Mouse (Mus musculus) CH12.LX (cell line): Measurements from ENCODE around the gene Ints3. TPM values are rescaled to one million over a fixed set of nuclear protein-coding genes. Genes with fewer than 3 reads are reported as not detected.

Experiments used
- DNase-seq: peaks from one replicate; pipeline ENCODE4 v3.0.0-alpha.2; 2013; ENCODE audit errors: extremely low read depth
- H3K27ac ChIP-seq: 2 replicates; pipeline ENCODE4 v1.5.1; 2012; ENCODE audit warnings: low read depth, mild to moderate bottlenecking, control low read depth, moderate library complexity; ENCODE audit not compliant: insufficient read depth
- H3K27me3 ChIP-seq: replicated peaks from 2 replicates; pipeline ENCODE3; 2012; ENCODE audit warnings: inconsistent platforms
- H3K36me3 ChIP-seq, 2 experiments: replicated peaks in 1 of 2; 2 replicates each; pipeline versions ENCODE3 to v1.6.1; 2012; ENCODE audit warnings: inconsistent platforms in 1 of 2, low read length in 1 of 2, mild to moderate bottlenecking in 1 of 2, mixed read lengths in 1 of 2, moderate library complexity in 1 of 2; ENCODE audit not compliant: control insufficient read depth in 1 of 2, insufficient read depth in 1 of 2
- H3K4me1 ChIP-seq, 2 experiments: 2 replicates each; pipeline ENCODE4 v1.6.1; 2012; ENCODE audit warnings: inconsistent platforms in 1 of 2, moderate library complexity in 1 of 2; ENCODE audit not compliant: insufficient read depth in 2 of 2, control insufficient read depth in 1 of 2
- H3K4me2 ChIP-seq: 2 replicates; pipeline ENCODE4 v1.6.1; 2012; ENCODE audit warnings: low read depth, mild to moderate bottlenecking, control low read depth; ENCODE audit not compliant: poor library complexity, insufficient read depth, severe bottlenecking
- H3K4me3 ChIP-seq, 3 experiments: fragments of 150-350 bp in 1 of 3; sonication (generic) in 1 of 3; replicated peaks in 1 of 3; 2 replicates each; pipeline versions ENCODE3 to v1.5.1; 2011 to 2012; ENCODE audit warnings: low read depth in 2 of 3, low read length in 2 of 3, mild to moderate bottlenecking in 2 of 3, moderate library complexity in 2 of 3, control low read depth in 1 of 3, improper control_type of control experiment in 1 of 3, inconsistent platforms in 1 of 3, mixed read lengths in 1 of 3; ENCODE audit not compliant: poor library complexity in 1 of 3
- H3K79me2 ChIP-seq: replicated peaks from 2 replicates; pipeline ENCODE4 v1.6.1; 2012; ENCODE audit warnings: mild to moderate bottlenecking, moderate library complexity; ENCODE audit not compliant: control insufficient read depth, poor library complexity, insufficient read depth, severe bottlenecking; ENCODE audit errors: extremely low read depth
- H3K9ac ChIP-seq: 2 replicates; pipeline ENCODE4 v1.6.1; 2012; ENCODE audit warnings: low read depth, mild to moderate bottlenecking, control low read depth, moderate library complexity; ENCODE audit not compliant: insufficient read depth
- H3K9me3 ChIP-seq: replicated peaks from 2 replicates; pipeline ENCODE3; 2012; ENCODE audit warnings: low read length, inconsistent platforms, mixed read lengths
- ELF1 ChIP-seq: IDR thresholded peaks from 2 replicates; pipeline ENCODE4 v1.6.1; 2014; ENCODE audit warnings: low read depth, mild to moderate bottlenecking, inconsistent platforms, low read length, improper control_type of control experiment
- EP300 ChIP-seq: IDR thresholded peaks from 2 replicates; pipeline ENCODE4 v1.6.1; 2011; ENCODE audit warnings: low read length, improper control_type of control experiment
- ETS1 ChIP-seq: conservative IDR thresholded peaks from 2 replicates; pipeline ENCODE4 v1.6.1; 2012; ENCODE audit warnings: low read depth, mild to moderate bottlenecking, inconsistent platforms, low read length, improper control_type of control experiment, moderate library complexity
- HCFC1 ChIP-seq: IDR thresholded peaks from 2 replicates; pipeline ENCODE4 v1.6.1; 2012; ENCODE audit warnings: low read depth, mild to moderate bottlenecking, inconsistent platforms, low read length, improper control_type of control experiment
- JUN ChIP-seq: IDR thresholded peaks from 2 replicates; pipeline ENCODE4 v1.6.1; 2011; ENCODE audit warnings: low read depth, mild to moderate bottlenecking, low read length, improper control_type of control experiment, moderate library complexity; ENCODE audit not compliant: insufficient read depth
- KAT2A ChIP-seq: IDR thresholded peaks from 2 replicates; pipeline ENCODE4 v1.6.1; 2012; ENCODE audit warnings: low read length, improper control_type of control experiment, inconsistent platforms; ENCODE audit not compliant: insufficient replicate concordance
- MAZ ChIP-seq: IDR thresholded peaks from 2 replicates; pipeline ENCODE4 v1.6.1; 2012; ENCODE audit warnings: low read depth, mild to moderate bottlenecking, inconsistent platforms, low read length, improper control_type of control experiment, moderate library complexity
- POLR2A ChIP-seq: IDR thresholded peaks from 2 replicates; pipeline ENCODE4 v1.6.1; 2011; ENCODE audit warnings: low read depth, mild to moderate bottlenecking, improper control_type of control experiment, low read length
- POLR2AphosphoS2 ChIP-seq: IDR thresholded peaks from 2 replicates; pipeline ENCODE4 v1.6.1; 2011; ENCODE audit warnings: low read depth, low read length, improper control_type of control experiment
- RCOR1 ChIP-seq: conservative IDR thresholded peaks from 2 replicates; pipeline ENCODE4 v1.6.1; 2012; ENCODE audit warnings: low read depth, mild to moderate bottlenecking, inconsistent platforms, low read length, improper control_type of control experiment
- SIN3A ChIP-seq: IDR thresholded peaks from 2 replicates; pipeline ENCODE4 v1.6.1; 2012; ENCODE audit warnings: low read length, improper control_type of control experiment, inconsistent platforms
- SMC3 ChIP-seq: IDR thresholded peaks from 2 replicates; pipeline ENCODE4 v1.6.1; 2011; ENCODE audit warnings: low read depth, low read length, improper control_type of control experiment
- USF1 ChIP-seq: IDR thresholded peaks from 2 replicates; pipeline ENCODE4 v1.6.1; 2014; ENCODE audit warnings: low read depth, mild to moderate bottlenecking, inconsistent platforms, low read length, improper control_type of control experiment
- ZMIZ1 ChIP-seq: IDR thresholded peaks from 2 replicates; pipeline ENCODE4 v1.6.1; 2012; ENCODE audit warnings: low read depth, mild to moderate bottlenecking, inconsistent platforms, low read length, improper control_type of control experiment
- ZNF384 ChIP-seq: IDR thresholded peaks from 2 replicates; pipeline ENCODE4 v1.6.1; 2012; ENCODE audit warnings: low read depth, low read length, improper control_type of control experiment, inconsistent platforms
- dilution Hi-C: fragments of 300-500 bp; cut with MboI; formaldehyde crosslinking; loops from 2 replicates; pipeline ENCODE4 v1.14.3; 2020; ENCODE audit warnings: low sequenced_read_pairs; ENCODE audit not compliant: extremely low pct_unique_long_range_greater_than_20kb, extremely low pct_ligation_motif_present
- in situ Hi-C: fragments of 300-500 bp; cut with MboI; formaldehyde crosslinking; loops from 3 replicates; pipeline ENCODE4 v1.14.3; 2019; ENCODE audit warnings: low sequenced_read_pairs, low pct_ligation_motif_present, low pct_unique_long_range_greater_than_20kb, mixed read lengths
- polyA plus RNA-seq: library from polyadenylated mRNA; unstranded; fragments of >175 nt; gene quantifications from 2 replicates; pipeline ENCODE4 v1.2.1, GENCODE M21; 2012; ENCODE audit warnings: low read depth; ENCODE audit not compliant: insufficient read length
- total RNA-seq, 2 experiments: library from RNA; depleted of rRNA; stranded (reverse); fragments of 300-350 nt in 1 of 2; fragments of >200 nt in 1 of 2; gene quantifications; 2 replicates each; pipeline ENCODE4 v1.2.3; 2012 to 2014

Gene Ints3
- total and polyA plus RNA-seq, 3 experiments: 20.5 to 45.9 (median 30.7) TPM

- Histone ChIP-seq H3K4me2 (peak overlapping the region; percentile 32), H3K79me2 (peaks cover 18% of the 10 kb centered on the region), H3K4me3 (peak overlapping the region; percentile 71 to 94 (median 91)), H3K9me3 (no peaks in the 10 kb centered on the region), H3K4me1 (peaks cover 8 to 51% of the 10 kb centered on the region in 2 experiments), H3K27me3 (no peaks in the 10 kb centered on the region), H3K9ac (peak overlapping the region; percentile 88), H3K27ac (no peak overlapping the region), H3K36me3 (peaks cover 0 to 12% of the 10 kb centered on the region in 2 experiments)
- no peak for TF ChIP-seq JUN
- TF ChIP-seq SIN3A: 0 out of 2 replicates have a peak, but pooled peaks have one; percentile 41
- DNase-seq: no peak
- dilution Hi-C loops: no loop called here
- in situ Hi-C loops: no loop called here
Observed at GRCm38 (mm10) chr3:90432348-90432747, 1.1 kb downstream of the Ints3 start.

GRCm38 (mm10) chr3:90429576-90429975, 3.8 kb downstream of the Ints3 start:
- peaks cover 0 to 25% of the 10 kb centered on the region in 2 experiments for H3K36me3 ChIP-seq
- no peaks in the 10 kb centered on the region for H3K9me3 ChIP-seq
- no peak overlapping the region for H3K27ac ChIP-seq
- TF ChIP-seq SIN3A (no peak), ELF1 (no peak), ETS1 (no peak), RCOR1 (no peak), ZNF384 (no peak), SMC3 (no peak), KAT2A (no peak)
- no peak overlapping the region for H3K4me3 ChIP-seq
- no peaks in the 10 kb centered on the region for H3K27me3 ChIP-seq
- H3K79me2 ChIP-seq: peaks cover 20% of the 10 kb centered on the region
- H3K9ac ChIP-seq: no peak overlapping the region
- no peak for DNase-seq
- dilution Hi-C loops (no loop called here), in situ Hi-C loops (no loop called here)
- no peak overlapping the region for H3K4me2 ChIP-seq
- peaks cover 8 to 70% of the 10 kb centered on the region in 2 experiments for H3K4me1 ChIP-seq

- H3K4me2 ChIP-seq: peak overlapping the region; percentile 8; the same call in 1 of the 2 replicates
- H3K9me3 ChIP-seq: no peaks in the 10 kb centered on the region
- H3K27me3 ChIP-seq: no peaks in the 10 kb centered on the region
- TF ChIP-seq POLR2AphosphoS2: no peak
- TF ChIP-seq EP300: no peak
- no peak for TF ChIP-seq USF1
- no peak for TF ChIP-seq ZMIZ1
- no peak for TF ChIP-seq MAZ
- TF ChIP-seq HCFC1: no peak
- no peak for TF ChIP-seq POLR2A
- no peak for TF ChIP-seq ELF1
- dilution Hi-C loops: no loop called here
- no peak overlapping the region for H3K9ac ChIP-seq
- in situ Hi-C loops: no loop called here
- DNase-seq: peak; percentile 49
- no peak overlapping the region for H3K4me3 ChIP-seq
- peaks cover 8 to 67% of the 10 kb centered on the region in 2 experiments for H3K4me1 ChIP-seq
- H3K36me3 ChIP-seq: peaks cover 8 to 37% of the 10 kb centered on the region in 2 experiments
- H3K79me2 ChIP-seq: peaks cover 20% of the 10 kb centered on the region
- H3K27ac ChIP-seq: no peak overlapping the region
Observed at GRCm38 (mm10) chr3:90428186-90428585, 5.2 kb downstream of the Ints3 start.
